Mouse (Mus musculus): ENCODE data around the gene Nip7.

Nip7 gene

GRCm38 (mm10) chr8:107049480-107049879 is 7.2 kb upstream of the Nip7 start:
- Histone ChIP-seq H3K27me3 (ENCODE audit: insufficient read depth, low read length) (no peaks in the 10 kb centered on the region), H3K4me3 (replicated peaks; ENCODE audit: low read length) (peak overlapping the region; percentile 93), H3K4me1 (replicated peaks; ENCODE audit: low read depth, low read length) (peaks cover 68% of the 10 kb centered on the region), H3K36me3 (ENCODE audit: insufficient read depth, low read length) (peaks cover 85% of the 10 kb centered on the region), H3K9me3 (ENCODE audit: low read length) (no peaks in the 10 kb centered on the region)
- TF ChIP-seq POU5F1 (IDR thresholded peaks at IDR 0.05; ENCODE audit: borderline replicate concordance, low read length) = no peak
- no peak for TF ChIP-seq CTCF (conservative IDR thresholded peaks at IDR 0.05; ENCODE audit: low read length)
- TF ChIP-seq NANOG (IDR thresholded peaks at IDR 0.05; ENCODE audit: borderline replicate concordance, low read length) = no peak

- Histone ChIP-seq H3K36me3 (ENCODE audit: insufficient read depth, low read length) (peaks cover 69% of the 10 kb centered on the region), H3K9me3 (ENCODE audit: low read length) (no peaks in the 10 kb centered on the region), H3K4me1 (replicated peaks; ENCODE audit: low read depth, low read length) (peaks cover 64% of the 10 kb centered on the region), H3K4me3 (replicated peaks; ENCODE audit: low read length) (no peak overlapping the region), H3K27me3 (ENCODE audit: insufficient read depth, low read length) (no peaks in the 10 kb centered on the region)
- TF ChIP-seq POU5F1 (IDR thresholded peaks at IDR 0.05; ENCODE audit: borderline replicate concordance, low read length) (no peak), CTCF (conservative IDR thresholded peaks at IDR 0.05; ENCODE audit: low read length) (no peak), NANOG (IDR thresholded peaks at IDR 0.05; ENCODE audit: borderline replicate concordance, low read length) (no peak)
Measured at GRCm38 (mm10) chr8:107052046-107052445, 4.6 kb upstream of the Nip7 start.

GRCm38 (mm10) chr8:107056973-107057369 is 294 bp downstream of the Nip7 start:
- Histone ChIP-seq H3K9me3 (ENCODE audit: low read length) (no peaks in the 10 kb centered on the region), H3K4me1 (replicated peaks; ENCODE audit: low read depth, low read length) (peaks cover 62% of the 10 kb centered on the region), H3K4me3 (replicated peaks; ENCODE audit: low read length) (peak overlapping the region; percentile 100), H3K27me3 (ENCODE audit: insufficient read depth, low read length) (no peaks in the 10 kb centered on the region), H3K36me3 (ENCODE audit: insufficient read depth, low read length) (peaks cover 71% of the 10 kb centered on the region)
- no peak for TF ChIP-seq CTCF (conservative IDR thresholded peaks at IDR 0.05; ENCODE audit: low read length)
- TF ChIP-seq NANOG (IDR thresholded peaks at IDR 0.05; ENCODE audit: borderline replicate concordance, low read length) = no peak
- TF ChIP-seq POU5F1 (IDR thresholded peaks at IDR 0.05; ENCODE audit: borderline replicate concordance, low read length) = no peak

GRCm38 (mm10) chr8:107062613-107063012 is 5.9 kb downstream of the Nip7 start:
- no peak overlapping the region for H3K4me3 ChIP-seq (replicated peaks; ENCODE audit: low read length)
- peaks cover 31% of the 10 kb centered on the region for H3K36me3 ChIP-seq (ENCODE audit: insufficient read depth, low read length)
- TF ChIP-seq POU5F1 (IDR thresholded peaks at IDR 0.05; ENCODE audit: borderline replicate concordance, low read length) (no peak), CTCF (conservative IDR thresholded peaks at IDR 0.05; ENCODE audit: low read length) (no peak), NANOG (IDR thresholded peaks at IDR 0.05; ENCODE audit: borderline replicate concordance, low read length) (no peak)
- no peaks in the 10 kb centered on the region for H3K9me3 ChIP-seq (ENCODE audit: low read length)
- peaks cover 59% of the 10 kb centered on the region for H3K4me1 ChIP-seq (replicated peaks; ENCODE audit: low read depth, low read length)
- no peaks in the 10 kb centered on the region for H3K27me3 ChIP-seq (ENCODE audit: insufficient read depth, low read length)

- Histone ChIP-seq H3K4me3 (replicated peaks; ENCODE audit: low read length) (peak within 1 kb of the TSS; percentile 32), H3K9me3 (ENCODE audit: low read length) (no peaks in the 10 kb centered on the region), H3K4me1 (replicated peaks; ENCODE audit: low read depth, low read length) (peaks cover 62% of the 10 kb centered on the region), H3K27me3 (ENCODE audit: insufficient read depth, low read length) (no peaks in the 10 kb centered on the region), H3K36me3 (ENCODE audit: insufficient read depth, low read length) (peaks cover 3% of the 10 kb centered on the region; the same call in 1 of the 2 replicates)
- no peak for TF ChIP-seq NANOG (IDR thresholded peaks at IDR 0.05; ENCODE audit: borderline replicate concordance, low read length)
- no peak for TF ChIP-seq POU5F1 (IDR thresholded peaks at IDR 0.05; ENCODE audit: borderline replicate concordance, low read length)
Measured at GRCm38 (mm10) chr8:107065511-107066496, 9.1 kb downstream of the Nip7 start, which contains the start of gene Tmed6. Tmed6 (minus strand) TSS chr8:107065644.

GRCm38 (mm10) chr8:107073706-107074105 is 17.0 kb downstream of the Nip7 start:
- TF ChIP-seq CTCF (conservative IDR thresholded peaks at IDR 0.05; ENCODE audit: low read length) (no peak), POU5F1 (IDR thresholded peaks at IDR 0.05; ENCODE audit: borderline replicate concordance, low read length) (no peak), NANOG (IDR thresholded peaks at IDR 0.05; ENCODE audit: borderline replicate concordance, low read length) (no peak)
- Histone ChIP-seq H3K9me3 (ENCODE audit: low read length) (no peaks in the 10 kb centered on the region), H3K4me1 (replicated peaks; ENCODE audit: low read depth, low read length) (peaks cover 80% of the 10 kb centered on the region), H3K4me3 (replicated peaks; ENCODE audit: low read length) (0 out of 2 replicates have a peak overlapping the region, but pooled peaks have one; percentile 1), H3K36me3 (ENCODE audit: insufficient read depth, low read length) (peaks cover 64% of the 10 kb centered on the region), H3K27me3 (ENCODE audit: insufficient read depth, low read length) (no peaks in the 10 kb centered on the region)

GRCm38 (mm10) chr8:107074128-107074527 is 17.5 kb downstream of the Nip7 start:
- H3K4me3 ChIP-seq (replicated peaks; ENCODE audit: low read length) = no peak overlapping the region
- H3K9me3 ChIP-seq (ENCODE audit: low read length) = no peaks in the 10 kb centered on the region
- TF ChIP-seq POU5F1 (IDR thresholded peaks at IDR 0.05; ENCODE audit: borderline replicate concordance, low read length) = no peak
- no peak for TF ChIP-seq CTCF (conservative IDR thresholded peaks at IDR 0.05; ENCODE audit: low read length)
- TF ChIP-seq NANOG (IDR thresholded peaks at IDR 0.05; ENCODE audit: borderline replicate concordance, low read length) = no peak
- H3K36me3 ChIP-seq (ENCODE audit: insufficient read depth, low read length) = peaks cover 68% of the 10 kb centered on the region
- no peaks in the 10 kb centered on the region for H3K27me3 ChIP-seq (ENCODE audit: insufficient read depth, low read length)
- H3K4me1 ChIP-seq (replicated peaks; ENCODE audit: low read depth, low read length) = peaks cover 76% of the 10 kb centered on the region

- no peaks in the 10 kb centered on the region for H3K27me3 ChIP-seq (ENCODE audit: insufficient read depth, low read length)
- H3K4me1 ChIP-seq (replicated peaks; ENCODE audit: low read depth, low read length) = peaks cover 57% of the 10 kb centered on the region
- H3K36me3 ChIP-seq (ENCODE audit: insufficient read depth, low read length) = peaks cover 85% of the 10 kb centered on the region
- TF ChIP-seq NANOG (IDR thresholded peaks at IDR 0.05; ENCODE audit: borderline replicate concordance, low read length) = no peak
- no peak for TF ChIP-seq POU5F1 (IDR thresholded peaks at IDR 0.05; ENCODE audit: borderline replicate concordance, low read length)
- TF ChIP-seq CTCF (conservative IDR thresholded peaks at IDR 0.05; ENCODE audit: low read length) = no peak
- H3K9me3 ChIP-seq (ENCODE audit: low read length) = no peaks in the 10 kb centered on the region
- no peak overlapping the region for H3K4me3 ChIP-seq (replicated peaks; ENCODE audit: low read length)
Measured at GRCm38 (mm10) chr8:107076239-107076888, 19.7 kb downstream of the Nip7 start.

All from E14TG2a.4 (cell line).